Mouse (Mus musculus) megakaryocyte, embryonic 14.5 days (primary cell): Measurements from ENCODE around the gene Nav3.

Source experiments
- FLI1 ChIP-seq: IDR thresholded peaks from 2 replicates; pipeline ENCODE4 v1.6.1; 2012; ENCODE audit warnings: low read length, inconsistent platforms, mixed read lengths
- GATA1 ChIP-seq: IDR thresholded peaks from 3 replicates; pipeline ENCODE4 v1.6.1; 2012; ENCODE audit warnings: mixed read lengths, low read length, inconsistent platforms, borderline replicate concordance

GRCm38 (mm10) chr10:110022100-110022499, 433.9 kb downstream of the Nav3 start:
- TF ChIP-seq GATA1, result no peak
- TF ChIP-seq FLI1, result no peak
